Mouse (Mus musculus) embryonic facial prominence, embryonic 15.5 days (tissue): ENCODE results near the gene Iqsec1. TPM values are rescaled to one million over a fixed set of nuclear protein-coding genes. Genes with fewer than 3 reads are reported as not detected.

Experiments
- ATAC-seq: fragments of 200-750 bp; cut with Nextera tagmentation; 2 replicates; pipeline ENCODE4 v1.8.0; 2017; ENCODE audit warnings: low read depth, moderate TSS enrichment; ENCODE audit not compliant: insufficient number of reproducible peaks, low FRiP score, low TSS enrichment
- H3K27ac ChIP-seq: fragments of 300-500 bp; sonication (generic); replicated peaks from 2 replicates; pipeline ENCODE4 v1.5.1; 2015; ENCODE audit warnings: mild to moderate bottlenecking, inconsistent platforms
- H3K27me3 ChIP-seq: fragments of 300-500 bp; sonication (generic); 2 replicates; pipeline ENCODE4 v1.6.1; 2015; ENCODE audit warnings: inconsistent platforms
- H3K36me3 ChIP-seq: fragments of 300-500 bp; sonication (generic); 2 replicates; pipeline ENCODE4 v1.6.1; 2015; ENCODE audit warnings: mild to moderate bottlenecking, inconsistent platforms
- H3K4me1 ChIP-seq: fragments of 300-500 bp; sonication (generic); 2 replicates; pipeline ENCODE4 v1.6.1; 2015; ENCODE audit warnings: inconsistent platforms
- H3K4me2 ChIP-seq: fragments of 300-500 bp; sonication (generic); replicated peaks from 2 replicates; pipeline ENCODE4 v1.6.1; 2015; ENCODE audit warnings: mild to moderate bottlenecking, inconsistent platforms
- H3K4me3 ChIP-seq: fragments of 300-500 bp; sonication (generic); replicated peaks from 2 replicates; pipeline ENCODE4 v1.5.1; 2015; ENCODE audit warnings: mild to moderate bottlenecking, inconsistent platforms
- H3K9ac ChIP-seq: fragments of 300-500 bp; sonication (generic); 2 replicates; pipeline ENCODE4 v1.6.1; 2015; ENCODE audit warnings: inconsistent platforms
- H3K9me3 ChIP-seq: fragments of 300-500 bp; sonication (generic); replicated peaks from 2 replicates; pipeline ENCODE4 v1.6.1; 2016; ENCODE audit warnings: inconsistent platforms
- WGBS: fragments of 180-500 bp; shearing (Covaris S2); methylation state at CpG from one replicate; pipeline ENCODE4 v1.1.7; 2015; 5-methylcytosine and 5-hydroxymethylcytosine counted together
- polyA plus RNA-seq: library from polyadenylated mRNA; unstranded; fragments of >200 nt; fragmentation: Nextera tagmentation; extraction: Ambion mirVana; gene quantifications from 2 replicates; pipeline ENCODE4 v1.2.1, GENCODE M21; 2015

Iqsec1 gene
- polyA plus RNA-seq, 1 experiment from 2014 or later = 11.4 TPM

DNA sequence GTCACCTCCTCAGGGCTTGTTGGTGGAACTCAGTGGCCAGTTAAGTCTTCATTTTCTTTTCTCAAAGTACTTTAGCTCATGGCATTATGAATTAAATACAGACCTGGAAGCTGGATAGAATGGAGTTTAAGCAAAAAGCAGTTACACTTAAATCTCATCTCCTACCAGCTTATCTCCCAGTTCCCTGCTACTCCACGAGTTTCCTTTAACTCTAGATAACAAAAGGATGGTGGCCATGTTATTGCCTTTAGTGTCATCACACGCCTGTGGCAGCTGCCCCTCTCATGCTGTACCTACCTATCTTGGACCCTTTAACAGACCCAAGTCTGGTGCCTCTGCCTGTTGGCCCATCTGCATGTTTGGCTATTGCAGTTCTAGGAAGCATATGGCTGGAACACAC lies 151.7 kb downstream of the Iqsec1 start:
- Histone ChIP-seq H3K27me3 (no peaks in the 10 kb centered on the region), H3K36me3 (no peaks in the 10 kb centered on the region), H3K4me2 (no peak overlapping the region), H3K9me3 (no peaks in the 10 kb centered on the region), H3K9ac (no peak overlapping the region), H3K4me1 (no peaks in the 10 kb centered on the region), H3K4me3 (no peak overlapping the region), H3K27ac (no peak overlapping the region)
- no peak for ATAC-seq
- WGBS = 64% methylated on average over 2 of the region's 2 CpGs

DNA sequence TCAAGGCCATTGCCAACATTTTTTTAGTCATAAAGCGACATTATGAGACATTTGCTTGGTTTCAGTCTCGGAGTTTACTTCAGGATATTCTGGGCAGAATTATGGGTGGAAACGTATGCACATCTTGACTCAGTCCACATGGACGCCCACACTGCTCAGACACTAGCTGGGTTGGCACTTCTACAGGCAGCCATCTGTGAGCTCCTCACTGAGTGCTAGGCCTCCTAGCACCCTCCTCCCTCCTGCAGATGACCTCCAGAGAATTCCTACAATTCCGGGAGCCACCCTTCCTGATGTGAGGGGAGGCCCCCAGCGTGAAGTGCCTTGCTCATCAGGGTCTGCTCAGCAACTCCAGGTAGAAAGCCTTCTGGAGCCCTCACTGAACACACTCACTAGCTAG lies 158.9 kb downstream of the Iqsec1 start:
- H3K9me3 ChIP-seq = no peaks in the 10 kb centered on the region
- H3K27ac ChIP-seq = no peak overlapping the region
- H3K4me3 ChIP-seq = no peak overlapping the region
- H3K4me2 ChIP-seq = no peak overlapping the region
- WGBS = 77% methylated on average over 6 of the region's 6 CpGs
- no peaks in the 10 kb centered on the region for H3K27me3 ChIP-seq
- no peaks in the 10 kb centered on the region for H3K4me1 ChIP-seq
- H3K36me3 ChIP-seq = no peaks in the 10 kb centered on the region
- ATAC-seq = no peak
- H3K9ac ChIP-seq = no peak overlapping the region

DNA sequence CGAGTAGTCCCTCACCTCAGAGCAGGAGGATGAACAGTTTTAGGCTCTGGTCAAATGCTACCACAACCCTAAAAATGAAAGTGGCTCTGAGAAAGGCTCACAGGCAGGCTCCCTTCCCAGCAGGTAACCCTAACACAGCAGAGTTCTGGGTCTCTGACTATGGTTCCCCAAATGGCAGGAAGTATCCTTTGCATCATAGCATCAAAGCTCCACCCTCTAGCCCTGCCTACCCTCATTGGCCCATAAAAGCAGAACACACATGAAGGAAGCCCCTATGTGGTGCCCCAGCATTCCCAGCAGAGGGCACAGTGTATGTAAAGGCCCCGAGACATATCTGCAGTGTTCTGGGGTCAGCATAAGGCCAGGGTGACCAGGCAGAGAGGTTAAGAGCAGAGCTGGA lies 163.4 kb downstream of the Iqsec1 start:
- 73% methylated on average over 2 of the region's 2 CpGs for WGBS
- H3K36me3 ChIP-seq = no peaks in the 10 kb centered on the region
- no peak overlapping the region for H3K4me3 ChIP-seq
- no peak overlapping the region for H3K9ac ChIP-seq
- H3K27me3 ChIP-seq = no peaks in the 10 kb centered on the region
- no peaks in the 10 kb centered on the region for H3K9me3 ChIP-seq
- H3K4me2 ChIP-seq = no peak overlapping the region
- ATAC-seq = no peak
- H3K4me1 ChIP-seq = no peaks in the 10 kb centered on the region
- no peak overlapping the region for H3K27ac ChIP-seq

DNA sequence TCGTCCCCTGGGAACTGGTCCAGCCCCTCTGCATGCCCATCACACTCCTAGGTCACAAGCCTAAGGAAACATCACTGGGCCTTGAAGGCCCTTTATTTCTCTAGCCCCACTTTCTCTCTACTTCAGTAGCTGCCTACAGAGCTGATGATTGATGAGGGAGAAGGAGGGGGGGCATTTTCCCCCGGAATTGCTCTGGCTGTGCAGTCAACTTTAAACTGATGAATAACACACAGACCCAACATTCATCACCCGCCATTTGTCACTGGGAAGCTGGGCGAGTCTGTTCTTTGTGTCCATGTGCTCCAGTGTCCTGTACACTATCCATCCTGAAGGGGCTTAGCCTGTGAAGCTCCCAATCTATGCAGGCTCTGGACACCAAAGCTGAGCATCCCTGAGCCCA lies 165.2 kb downstream of the Iqsec1 start:
- Histone ChIP-seq H3K27ac (no peak overlapping the region), H3K4me3 (no peak overlapping the region), H3K4me2 (no peak overlapping the region), H3K9ac (no peak overlapping the region), H3K9me3 (no peaks in the 10 kb centered on the region), H3K4me1 (no peaks in the 10 kb centered on the region), H3K27me3 (no peaks in the 10 kb centered on the region), H3K36me3 (no peaks in the 10 kb centered on the region)
- ATAC-seq = no peak
- 67% methylated on average over 4 of the region's 4 CpGs for WGBS

DNA sequence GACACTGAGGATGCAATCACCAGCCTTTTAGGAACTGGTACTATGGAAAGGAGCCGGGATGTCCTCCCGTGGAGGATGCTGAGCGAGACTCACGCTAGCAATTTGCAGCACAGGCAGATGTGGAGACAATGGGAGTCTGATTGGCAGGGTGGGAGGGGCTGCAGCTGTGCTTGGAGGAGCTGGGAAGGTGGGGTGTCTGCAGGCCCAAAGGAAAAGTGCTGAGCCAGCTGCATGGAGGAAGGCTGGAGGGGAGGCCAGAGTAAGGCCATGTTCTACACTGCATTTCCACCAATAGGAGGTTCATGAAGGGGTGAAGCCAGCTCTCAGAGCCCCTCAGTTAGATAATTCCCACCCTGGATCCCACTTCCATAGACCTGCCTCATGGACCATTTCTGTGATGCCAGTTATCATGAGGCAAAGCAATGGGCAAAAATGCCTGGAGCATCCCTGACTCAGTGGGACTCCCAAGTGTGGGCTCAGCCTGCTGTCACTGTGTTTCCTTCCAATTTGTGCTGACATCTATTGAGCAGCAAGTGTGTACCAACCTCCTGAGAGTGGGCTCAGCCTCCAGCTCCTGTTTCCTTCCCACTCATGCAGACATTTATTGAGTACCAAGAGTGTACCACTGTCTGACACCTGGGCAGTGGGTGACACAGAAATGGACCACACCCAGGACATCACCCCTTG lies 166.4 kb downstream of the Iqsec1 start:
- H3K9ac ChIP-seq = no peak overlapping the region
- no peak overlapping the region for H3K4me2 ChIP-seq
- ATAC-seq = no peak
- no peaks in the 10 kb centered on the region for H3K36me3 ChIP-seq
- H3K9me3 ChIP-seq = no peaks in the 10 kb centered on the region
- H3K27ac ChIP-seq = no peak overlapping the region
- H3K4me1 ChIP-seq = no peaks in the 10 kb centered on the region
- no peaks in the 10 kb centered on the region for H3K27me3 ChIP-seq
- 38% methylated on average over 4 of the region's 4 CpGs for WGBS
- H3K4me3 ChIP-seq = no peak overlapping the region

DNA sequence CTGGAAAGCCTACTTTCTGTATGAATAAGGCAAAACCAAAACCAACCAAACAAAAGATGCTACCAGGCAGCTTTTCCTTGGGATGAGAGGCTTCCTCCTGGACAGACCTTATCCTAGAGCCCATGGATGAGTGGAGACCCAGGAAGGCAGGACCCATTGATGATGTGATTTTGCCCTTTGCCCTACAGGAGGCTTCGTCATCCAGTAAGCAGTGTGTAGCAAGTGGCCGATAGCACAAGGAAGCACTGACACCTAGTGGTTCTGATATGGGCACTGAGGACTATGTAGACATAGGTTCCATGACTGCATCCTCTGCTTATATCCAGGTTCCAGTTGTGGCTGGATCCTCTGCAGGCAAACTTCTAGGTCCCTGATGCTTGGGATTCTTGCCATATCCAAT lies 168.6 kb downstream of the Iqsec1 start:
- H3K27me3 ChIP-seq = no peaks in the 10 kb centered on the region
- H3K4me1 ChIP-seq = no peaks in the 10 kb centered on the region
- WGBS = 67% methylated on average over 2 of the region's 2 CpGs
- H3K4me3 ChIP-seq = no peak overlapping the region
- no peak for ATAC-seq
- H3K9me3 ChIP-seq = no peaks in the 10 kb centered on the region
- no peak overlapping the region for H3K27ac ChIP-seq
- H3K9ac ChIP-seq = no peak overlapping the region
- no peak overlapping the region for H3K4me2 ChIP-seq
- H3K36me3 ChIP-seq = no peaks in the 10 kb centered on the region

DNA sequence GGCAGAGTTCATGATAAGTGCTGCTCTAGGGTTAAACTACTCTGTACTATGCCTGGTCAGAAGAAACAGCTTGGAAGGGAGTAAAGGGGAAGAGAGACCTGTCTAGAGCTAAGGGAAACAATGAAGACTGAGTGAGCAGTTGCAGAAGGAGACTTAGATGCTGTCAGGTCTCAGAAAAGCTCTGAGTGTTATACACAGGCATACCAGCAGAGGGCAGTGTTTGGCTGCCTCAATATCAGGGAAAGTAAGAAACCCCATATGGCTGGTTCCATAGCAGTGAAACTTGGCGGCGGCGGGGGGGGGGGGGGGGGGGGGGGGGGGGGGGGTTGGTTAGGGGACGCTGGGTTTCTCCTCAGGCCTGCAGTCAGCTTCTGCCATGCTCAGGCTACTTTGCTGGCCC lies 169.5 kb downstream of the Iqsec1 start:
- Histone ChIP-seq H3K4me2 (no peak overlapping the region), H3K27me3 (no peaks in the 10 kb centered on the region), H3K27ac (no peak overlapping the region), H3K4me3 (no peak overlapping the region), H3K36me3 (no peaks in the 10 kb centered on the region), H3K9ac (no peak overlapping the region), H3K4me1 (no peaks in the 10 kb centered on the region), H3K9me3 (no peaks in the 10 kb centered on the region)
- no CpG with 5 or more reads among the region's 4 CpGs for WGBS
- no peak for ATAC-seq

DNA sequence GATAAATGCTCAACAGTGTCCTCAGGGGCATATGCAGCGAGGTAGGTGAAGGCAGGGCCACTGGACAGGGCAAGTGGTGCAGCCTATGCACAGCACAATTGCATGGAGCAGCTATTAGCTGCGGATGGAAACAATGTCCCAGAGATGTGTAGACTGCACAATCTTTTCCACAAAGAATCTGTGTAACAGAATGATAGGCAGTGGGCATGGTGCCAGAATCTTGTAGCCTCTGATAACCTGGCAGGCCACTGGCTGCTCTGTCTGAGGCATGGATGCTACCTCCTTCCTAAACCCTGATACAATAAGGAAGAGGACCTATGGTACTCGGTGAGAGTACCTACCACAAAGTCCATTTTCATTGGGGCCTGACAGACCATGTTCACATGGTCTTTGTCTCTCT lies 171.9 kb downstream of the Iqsec1 start:
- H3K4me2 ChIP-seq = no peak overlapping the region
- no peak overlapping the region for H3K9ac ChIP-seq
- no peaks in the 10 kb centered on the region for H3K9me3 ChIP-seq
- ATAC-seq = no peak
- H3K36me3 ChIP-seq = no peaks in the 10 kb centered on the region
- no peaks in the 10 kb centered on the region for H3K27me3 ChIP-seq
- H3K27ac ChIP-seq = no peak overlapping the region
- 77% methylated on average over 3 of the region's 3 CpGs for WGBS
- H3K4me3 ChIP-seq = no peak overlapping the region
- H3K4me1 ChIP-seq = no peaks in the 10 kb centered on the region

DNA sequence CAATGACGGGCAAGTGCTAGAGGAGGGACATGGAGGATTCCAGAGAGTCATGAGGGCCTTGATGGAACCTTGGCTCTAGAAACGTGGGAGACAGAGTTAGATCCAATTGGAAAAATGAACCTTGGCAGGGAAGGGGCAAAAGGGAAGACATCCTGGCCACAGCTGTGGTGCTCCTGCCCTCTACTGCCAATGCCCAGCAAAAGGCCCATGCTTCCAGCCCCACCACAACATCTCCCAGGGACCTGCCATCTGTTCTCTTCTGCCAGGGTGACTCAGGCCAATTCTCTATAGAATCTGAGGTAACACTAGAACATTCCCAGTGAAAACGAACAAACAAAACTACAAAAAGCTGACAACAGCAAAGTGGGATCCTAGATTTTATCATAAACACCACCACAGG lies 173.1 kb downstream of the Iqsec1 start:
- Histone ChIP-seq H3K4me2 (no peak overlapping the region), H3K9me3 (no peaks in the 10 kb centered on the region), H3K27me3 (no peaks in the 10 kb centered on the region), H3K4me1 (peaks cover under 1% of the 10 kb centered on the region; the same call in 1 of the 2 replicates), H3K27ac (no peak overlapping the region), H3K9ac (no peak overlapping the region), H3K36me3 (no peaks in the 10 kb centered on the region), H3K4me3 (no peak overlapping the region)
- WGBS = 68% methylated on average over 3 of the region's 3 CpGs
- no peak for ATAC-seq

DNA sequence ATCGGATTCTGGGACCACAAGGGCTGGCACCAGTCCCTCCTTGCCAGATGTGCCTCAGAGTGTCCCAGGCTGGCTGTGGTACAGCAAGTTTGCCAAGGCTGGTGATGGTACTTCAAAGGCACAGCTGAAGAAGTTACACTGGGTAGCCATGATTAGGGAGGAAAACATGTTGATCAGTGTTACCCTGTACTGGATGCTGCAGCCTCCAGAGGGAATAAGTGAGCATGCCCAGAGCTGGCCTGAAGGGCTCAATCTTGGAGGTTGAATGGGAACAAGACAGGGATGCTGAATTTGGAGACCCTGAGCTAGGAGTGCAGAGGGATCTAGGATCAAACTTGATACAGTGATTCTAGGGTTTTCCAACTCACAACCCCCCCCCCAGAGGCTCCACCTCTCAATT lies 175.0 kb downstream of the Iqsec1 start:
- 64% methylated on average over 1 of the region's 1 CpGs for WGBS
- H3K9ac ChIP-seq = no peak overlapping the region
- no peaks in the 10 kb centered on the region for H3K9me3 ChIP-seq
- H3K4me3 ChIP-seq = no peak overlapping the region
- H3K36me3 ChIP-seq = no peaks in the 10 kb centered on the region
- no peak overlapping the region for H3K4me2 ChIP-seq
- no peak overlapping the region for H3K27ac ChIP-seq
- no peak for ATAC-seq
- no peaks in the 10 kb centered on the region for H3K27me3 ChIP-seq
- peaks cover 13% of the 10 kb centered on the region for H3K4me1 ChIP-seq

DNA sequence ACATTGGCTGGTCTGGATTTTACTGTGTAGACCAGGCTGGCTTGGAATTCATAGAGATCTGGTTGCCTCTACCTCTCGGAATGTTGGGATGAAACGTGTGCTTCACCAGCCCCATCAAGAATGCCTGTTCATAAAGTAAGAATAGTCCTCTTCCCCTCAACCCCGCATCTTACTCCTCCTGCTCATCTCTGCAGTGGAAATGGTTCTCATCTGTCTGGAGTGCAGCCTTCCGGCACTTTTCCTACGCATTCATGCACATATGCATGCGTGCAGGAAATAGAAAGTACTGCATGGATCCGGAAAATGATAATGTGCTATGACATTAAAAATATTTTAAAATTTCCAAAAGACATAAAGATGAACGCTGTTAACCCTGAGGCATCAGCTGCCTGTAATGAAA lies 175.9 kb downstream of the Iqsec1 start:
- Histone ChIP-seq H3K9ac (no peak overlapping the region), H3K4me3 (no peak overlapping the region), H3K4me1 (peaks cover 23% of the 10 kb centered on the region), H3K27ac (no peak overlapping the region), H3K36me3 (no peaks in the 10 kb centered on the region), H3K27me3 (no peaks in the 10 kb centered on the region), H3K9me3 (no peaks in the 10 kb centered on the region), H3K4me2 (no peak overlapping the region)
- 71% methylated on average over 8 of the region's 8 CpGs for WGBS
- no peak for ATAC-seq

DNA sequence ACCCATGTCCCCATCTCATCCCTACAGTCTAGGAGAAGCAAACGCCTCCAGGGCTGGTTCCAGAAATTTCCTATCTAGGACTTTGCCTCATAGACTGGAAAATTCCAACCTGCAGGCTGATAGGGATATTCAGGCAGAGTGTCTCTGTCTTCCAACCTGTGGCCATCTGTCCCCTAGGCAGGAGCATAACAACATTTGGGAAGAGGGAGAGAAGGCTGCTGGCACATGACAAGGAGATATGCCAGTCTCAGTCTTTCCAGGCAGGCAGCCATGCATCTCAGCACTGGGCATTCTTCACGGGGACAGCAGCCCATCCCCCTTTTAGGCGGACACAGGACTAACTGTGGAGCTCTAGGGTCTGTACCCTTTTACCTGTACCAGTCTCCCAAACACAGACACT lies 176.4 kb downstream of the Iqsec1 start:
- no peak for ATAC-seq
- Histone ChIP-seq H3K4me2 (no peak overlapping the region), H3K9ac (no peak overlapping the region), H3K36me3 (no peaks in the 10 kb centered on the region), H3K4me1 (peaks cover 25% of the 10 kb centered on the region), H3K4me3 (no peak overlapping the region), H3K27me3 (no peaks in the 10 kb centered on the region), H3K27ac (no peak overlapping the region), H3K9me3 (no peaks in the 10 kb centered on the region)
- 67% methylated on average over 3 of the region's 3 CpGs for WGBS
